Mouse (Mus musculus) ES-E14 (cell line): ENCODE results near the gene Aen.

ENCODE experiments used
- CHD2 ChIP-seq: IDR thresholded peaks from 2 replicates; pipeline ENCODE4 v1.6.1; 2014; ENCODE audit warnings: mild to moderate bottlenecking, low read depth, low read length, inconsistent platforms
- ZNF384 ChIP-seq: IDR thresholded peaks from 2 replicates; pipeline ENCODE4 v1.6.1; 2012; ENCODE audit warnings: low read depth, low read length, inconsistent platforms

GRCm38 (mm10) chr7:78926156-78926555 lies 30.5 kb downstream of the Aen start:
- TF ChIP-seq CHD2 (no peak), ZNF384 (no peak)
